Mouse (Mus musculus) limb, embryonic 10.5 days (tissue): ENCODE results near the gene Lpin2. TPM values are rescaled to one million over a fixed set of nuclear protein-coding genes. Genes with fewer than 3 reads are reported as not detected.

Experiments
- DNase-seq: peaks from one replicate; pipeline ENCODE4 v3.0.0-alpha.2; 2017; ENCODE audit warnings: low spot score
- H3K27ac ChIP-seq: fragments of 300-500 bp; sonication (generic); 2 replicates; pipeline ENCODE4 v1.5.1; 2016; ENCODE audit warnings: mild to moderate bottlenecking
- H3K27me3 ChIP-seq: fragments of 300-500 bp; sonication (generic); 2 replicates; pipeline ENCODE4 v1.6.1; 2016; ENCODE audit warnings: low read depth, mild to moderate bottlenecking; ENCODE audit not compliant: poor library complexity, severe bottlenecking
- H3K36me3 ChIP-seq: fragments of 300-500 bp; sonication (generic); 2 replicates; pipeline ENCODE4 v1.6.1; 2016; ENCODE audit warnings: mild to moderate bottlenecking, moderate library complexity
- H3K4me1 ChIP-seq: fragments of 300-500 bp; sonication (generic); 2 replicates; pipeline ENCODE4 v1.6.1; 2016
- H3K4me3 ChIP-seq: fragments of 300-500 bp; sonication (generic); 2 replicates; pipeline ENCODE4 v1.5.1; 2016; ENCODE audit warnings: mild to moderate bottlenecking, moderate library complexity
- H3K9me3 ChIP-seq: fragments of 300-500 bp; sonication (generic); replicated peaks from 2 replicates; pipeline ENCODE4 v1.6.1; 2016; ENCODE audit warnings: mild to moderate bottlenecking
- WGBS: fragments of 180-500 bp; shearing (Covaris S2); methylation state at CpG from one replicate; pipeline ENCODE4 v1.1.7; 2016; 5-methylcytosine and 5-hydroxymethylcytosine counted together
- polyA plus RNA-seq: library from polyadenylated mRNA; unstranded; fragments of >200 nt; fragmentation: Nextera tagmentation; extraction: Ambion mirVana; gene quantifications from 2 replicates; pipeline ENCODE4 v1.2.1, GENCODE M21; 2016

Gene Lpin2
- polyA plus RNA-seq, 1 experiment from 2014 or later, result 51.8 TPM

DNA sequence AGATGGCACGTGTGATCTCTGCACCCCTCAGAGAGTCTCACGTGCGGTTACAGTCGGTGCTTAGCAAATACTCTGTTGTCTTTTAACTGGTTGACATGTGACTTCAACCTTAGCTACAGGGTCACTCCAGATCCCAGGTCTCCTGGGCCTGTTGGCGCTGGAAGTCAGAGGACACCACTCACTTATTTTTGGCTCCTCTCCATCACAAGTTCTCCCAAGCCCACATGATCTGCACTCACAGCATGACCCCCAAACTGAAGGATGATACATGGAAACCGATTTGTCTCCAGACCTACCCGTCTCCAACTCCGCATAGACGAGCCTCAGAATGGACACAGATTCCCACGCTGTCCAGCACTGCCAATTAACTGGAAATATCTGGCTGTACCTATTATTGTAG, 85.8 kb downstream of the Lpin2 start:
- Histone ChIP-seq H3K36me3 (peaks cover 37% of the 10 kb centered on the region), H3K4me3 (no peak overlapping the region), H3K9me3 (no peaks in the 10 kb centered on the region), H3K27ac (0 out of 2 replicates have a peak overlapping the region, but pooled peaks have one; percentile 9), H3K4me1 (no peaks in the 10 kb centered on the region), H3K27me3 (no peaks in the 10 kb centered on the region)
- WGBS, result 92% methylated on average over 10 of the region's 10 CpGs
- DNase-seq, result no peak

DNA sequence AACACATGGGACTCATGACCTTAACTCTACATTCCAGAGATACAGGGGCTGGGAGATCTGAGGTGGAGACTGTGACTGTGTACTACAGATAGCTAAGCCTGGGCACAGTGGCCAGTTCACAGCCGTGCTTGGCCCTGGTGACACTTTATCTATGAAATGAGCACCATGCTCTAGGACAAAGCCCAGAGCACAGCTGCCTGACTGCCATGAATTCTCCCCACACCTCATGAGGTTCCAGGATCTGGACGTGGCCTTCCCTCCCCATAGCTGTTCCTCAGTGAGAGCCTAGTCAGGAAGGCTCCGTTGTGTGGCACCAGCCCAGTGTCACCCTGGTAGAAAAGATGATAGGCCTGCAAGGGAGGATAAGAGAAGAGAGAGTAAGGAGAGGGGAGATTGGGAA, 86.2 kb downstream of the Lpin2 start:
- no peak for DNase-seq
- Histone ChIP-seq H3K9me3 (no peaks in the 10 kb centered on the region), H3K4me3 (no peak overlapping the region), H3K27ac (no peak overlapping the region), H3K4me1 (no peaks in the 10 kb centered on the region), H3K36me3 (peaks cover 41% of the 10 kb centered on the region), H3K27me3 (no peaks in the 10 kb centered on the region)
- WGBS, result 84% methylated on average over 3 of the region's 3 CpGs

DNA sequence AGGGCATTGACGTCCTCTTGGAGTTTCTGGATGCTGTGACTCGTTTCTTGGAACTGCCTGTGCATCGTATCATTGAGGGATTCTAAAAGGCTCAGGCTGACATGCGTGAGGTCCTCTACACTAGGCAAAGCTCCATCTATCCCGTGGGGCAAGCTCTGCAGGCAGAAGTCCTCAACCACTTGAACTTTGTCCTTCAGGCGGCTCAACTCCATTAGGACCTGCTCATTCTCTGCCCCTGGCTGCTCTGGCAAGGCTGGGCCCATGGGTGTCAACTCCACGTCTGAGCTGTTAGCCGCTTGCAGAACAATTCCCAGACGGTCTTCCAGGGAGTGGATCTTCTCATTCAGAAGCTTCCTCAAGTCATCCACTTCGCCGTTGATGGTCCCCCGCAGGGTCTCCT, 91.5 kb downstream of the Lpin2 start:
- H3K4me1 ChIP-seq, result no peaks in the 10 kb centered on the region
- peaks cover 50% of the 10 kb centered on the region for H3K36me3 ChIP-seq
- no peak overlapping the region for H3K27ac ChIP-seq
- 95% methylated on average over 12 of the region's 12 CpGs for WGBS
- no peaks in the 10 kb centered on the region for H3K27me3 ChIP-seq
- no peaks in the 10 kb centered on the region for H3K9me3 ChIP-seq
- no peak overlapping the region for H3K4me3 ChIP-seq
- DNase-seq, result no peak

DNA sequence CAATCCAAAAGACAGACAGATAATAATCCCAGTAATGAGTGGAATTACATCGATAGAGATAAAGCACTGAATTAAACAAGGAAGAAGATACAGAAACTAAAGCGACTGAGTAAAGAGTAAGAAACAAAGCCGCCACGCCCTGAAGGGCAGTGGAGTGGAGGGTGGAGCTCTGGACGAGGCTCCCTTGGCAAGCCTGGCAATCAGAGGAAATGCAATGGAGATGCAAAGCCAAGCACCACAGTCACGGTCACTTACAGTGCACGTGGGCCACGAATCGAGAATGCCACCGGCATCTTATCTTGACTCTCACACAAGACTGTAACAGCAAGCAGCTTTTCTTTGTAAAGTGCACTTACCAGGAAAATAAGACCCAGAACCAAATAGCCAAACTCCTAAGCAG, 94.4 kb downstream of the Lpin2 start:
- no peaks in the 10 kb centered on the region for H3K4me1 ChIP-seq
- WGBS, result 91% methylated on average over 10 of the region's 10 CpGs
- no peaks in the 10 kb centered on the region for H3K9me3 ChIP-seq
- no peaks in the 10 kb centered on the region for H3K27me3 ChIP-seq
- no peak overlapping the region for H3K4me3 ChIP-seq
- peaks cover 49% of the 10 kb centered on the region for H3K36me3 ChIP-seq
- DNase-seq, result no peak
- no peak overlapping the region for H3K27ac ChIP-seq

DNA sequence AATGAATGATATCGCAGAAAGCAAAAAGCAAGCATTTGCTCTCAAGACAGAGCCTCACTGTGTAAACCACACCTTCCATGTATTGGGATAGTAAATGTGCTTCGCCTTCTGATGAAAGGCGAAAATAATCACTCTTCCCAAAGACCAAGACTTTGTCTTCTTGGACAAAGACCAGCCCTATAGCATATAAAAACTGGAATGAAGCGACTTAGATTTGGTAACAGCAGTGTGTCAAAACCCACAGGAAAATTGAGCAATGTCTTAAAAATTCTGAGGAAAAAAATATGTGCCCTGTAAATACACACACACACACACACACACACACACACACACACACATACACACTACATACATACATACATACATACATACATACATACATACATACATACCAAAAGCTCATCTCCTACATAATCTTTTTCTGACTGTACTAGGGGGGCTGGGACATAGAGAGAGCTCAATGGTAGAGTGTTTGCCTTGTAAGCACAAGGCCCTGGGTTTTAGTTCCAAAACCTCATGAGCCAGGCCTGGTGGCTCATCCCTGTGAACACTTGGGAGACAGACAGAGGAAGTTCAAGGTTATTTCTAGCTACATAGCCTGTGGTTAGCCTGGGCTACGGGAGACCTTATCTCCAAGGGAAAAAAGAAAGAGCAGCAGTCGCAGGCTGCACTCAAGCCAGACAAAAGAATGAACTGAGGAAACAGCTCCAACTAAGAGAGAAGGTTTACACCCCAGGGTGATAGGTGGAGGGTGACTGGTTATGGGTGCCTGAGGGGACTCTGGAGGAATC, 95.5 kb downstream of the Lpin2 start:
- Histone ChIP-seq H3K4me3 (no peak overlapping the region), H3K27me3 (no peaks in the 10 kb centered on the region), H3K4me1 (no peaks in the 10 kb centered on the region), H3K9me3 (no peaks in the 10 kb centered on the region), H3K36me3 (peaks cover 40% of the 10 kb centered on the region), H3K27ac (no peak overlapping the region)
- DNase-seq, result no peak
- 90% methylated on average over 6 of the region's 6 CpGs for WGBS

DNA sequence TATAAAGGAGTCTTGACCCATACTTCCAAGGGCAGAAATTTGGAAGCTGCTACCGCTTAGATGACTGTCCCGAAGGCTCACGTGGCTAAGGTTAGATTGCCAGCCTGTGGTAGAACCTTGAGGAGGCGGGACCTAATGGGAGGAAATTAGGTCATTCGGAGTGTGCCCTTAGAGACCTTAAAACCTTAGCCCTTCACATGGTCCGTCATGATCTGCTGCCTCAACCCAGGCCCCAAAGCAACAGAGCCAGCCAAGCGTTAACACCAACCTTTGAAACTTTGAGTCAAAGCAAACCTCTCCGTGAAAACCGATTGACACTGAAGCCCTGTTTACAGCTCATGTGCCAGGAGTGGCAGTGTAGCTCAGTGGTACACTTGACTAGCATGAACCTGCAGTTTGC, 100.4 kb downstream of the Lpin2 start:
- H3K27ac ChIP-seq, result no peak overlapping the region

DNA sequence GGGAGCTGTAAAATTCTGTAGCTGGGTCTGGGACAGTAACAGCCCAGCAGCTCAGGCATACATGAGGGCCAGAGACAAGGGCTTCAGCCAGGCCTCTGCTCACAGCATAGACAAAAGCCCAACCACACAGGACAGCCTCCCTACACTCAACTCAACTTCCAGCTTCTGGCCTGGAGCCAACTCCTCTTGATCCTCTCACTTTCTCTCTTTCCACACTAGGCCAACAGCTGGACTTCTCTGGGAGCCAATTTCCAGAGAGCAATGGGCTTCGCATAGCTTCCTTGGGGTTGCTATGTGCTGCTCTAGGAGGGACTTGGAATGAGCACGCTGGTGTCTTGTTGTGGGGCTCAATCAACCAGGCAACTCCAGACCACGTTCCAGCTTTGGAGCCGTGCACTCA, 100.9 kb downstream of the Lpin2 start:
- H3K4me1 ChIP-seq, result peaks cover 24% of the 10 kb centered on the region
- H3K9me3 ChIP-seq, result no peaks in the 10 kb centered on the region
- WGBS, result 95% methylated on average over 4 of the region's 4 CpGs
- DNase-seq, result no peak
- H3K36me3 ChIP-seq, result peaks cover 11% of the 10 kb centered on the region
- no peak overlapping the region for H3K4me3 ChIP-seq
- H3K27ac ChIP-seq, result no peak overlapping the region
- no peaks in the 10 kb centered on the region for H3K27me3 ChIP-seq

More for the DNA sequence above, 100.4 kb downstream of the Lpin2 start:
- peaks cover 24% of the 10 kb centered on the region for H3K4me1 ChIP-seq
- no peaks in the 10 kb centered on the region for H3K27me3 ChIP-seq
- H3K9me3 ChIP-seq, result no peaks in the 10 kb centered on the region
- no peak overlapping the region for H3K4me3 ChIP-seq
- H3K36me3 ChIP-seq, result peaks cover 11% of the 10 kb centered on the region
- no peak for DNase-seq
- 93% methylated on average over 9 of the region's 9 CpGs for WGBS

DNA sequence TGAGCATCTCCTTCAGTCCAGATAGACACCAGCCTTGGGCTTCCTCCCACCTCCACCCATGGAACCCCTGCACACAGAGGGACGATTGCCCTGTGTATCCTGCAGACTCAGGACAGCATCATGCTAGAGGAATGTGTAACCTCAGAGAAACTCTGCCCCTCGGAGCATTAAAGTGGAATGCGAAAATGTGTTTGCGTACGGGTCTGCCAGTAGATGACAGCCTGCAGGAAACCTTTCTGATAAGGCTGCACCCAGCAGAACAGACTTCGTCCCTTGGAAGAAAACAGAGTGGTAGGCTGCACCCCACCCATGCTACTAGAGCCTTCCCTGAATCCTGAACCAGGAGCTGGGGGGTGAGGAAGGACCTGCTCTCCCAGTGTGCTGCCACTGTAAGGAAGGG, 102.5 kb downstream of the Lpin2 start:
- no peak overlapping the region for H3K4me3 ChIP-seq
- H3K36me3 ChIP-seq, result 0 out of 2 replicates have a peak, but pooled peaks cover 2% of the 10 kb centered on the region
- no peak for DNase-seq
- H3K4me1 ChIP-seq, result peaks cover 24% of the 10 kb centered on the region
- 58% methylated on average over 6 of the region's 6 CpGs for WGBS
- no peaks in the 10 kb centered on the region for H3K9me3 ChIP-seq
- peak overlapping the region; percentile 42; the same call in 1 of the 2 replicates for H3K27ac ChIP-seq
- no peaks in the 10 kb centered on the region for H3K27me3 ChIP-seq

DNA sequence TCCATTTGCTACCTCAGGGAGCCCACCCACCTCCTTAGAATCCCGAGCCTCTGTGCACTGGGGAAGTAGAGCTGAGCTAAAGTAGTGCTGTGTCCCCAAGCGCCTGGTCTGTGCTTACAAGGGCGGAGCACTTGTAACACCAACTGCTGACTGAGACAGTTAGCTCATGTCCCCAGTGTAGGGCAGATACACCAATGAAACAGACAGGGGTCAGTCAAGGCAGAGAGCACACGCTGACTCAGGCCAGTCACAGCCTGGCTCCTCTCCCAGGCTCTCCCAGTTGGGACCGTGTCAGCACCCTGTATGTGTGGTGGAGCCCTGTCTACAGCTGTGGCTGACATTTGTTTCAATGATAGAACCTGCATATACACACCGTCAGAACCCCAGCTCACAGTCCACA, 103.6 kb downstream of the Lpin2 start:
- no peak for DNase-seq
- H3K27me3 ChIP-seq, result no peaks in the 10 kb centered on the region
- no peak overlapping the region for H3K4me3 ChIP-seq
- H3K27ac ChIP-seq, result peak overlapping the region; percentile 42
- 75% methylated on average over 6 of the region's 6 CpGs for WGBS
- H3K9me3 ChIP-seq, result no peaks in the 10 kb centered on the region
- H3K4me1 ChIP-seq, result peaks cover 31% of the 10 kb centered on the region
- 0 out of 2 replicates have a peak, but pooled peaks cover 2% of the 10 kb centered on the region for H3K36me3 ChIP-seq

DNA sequence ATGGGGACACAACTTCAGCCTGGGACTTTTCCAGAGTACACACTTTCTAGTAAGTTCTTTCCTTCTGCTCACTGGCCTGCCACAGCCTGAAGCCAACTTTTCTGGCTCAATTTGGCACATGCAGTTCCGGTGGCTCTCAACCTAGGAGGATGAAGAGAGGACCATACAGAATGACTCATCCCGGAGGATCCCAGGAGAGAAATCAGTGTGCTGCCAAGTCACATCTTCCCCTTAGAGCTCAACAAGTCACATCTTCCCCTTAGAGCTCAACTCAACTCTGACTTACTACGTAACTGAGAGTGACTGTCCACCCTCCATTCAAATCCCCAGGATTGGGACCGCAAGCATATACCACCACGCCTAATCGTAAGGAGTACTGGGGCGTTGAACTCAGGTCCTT, 105.2 kb downstream of the Lpin2 start:
- WGBS, result 95% methylated on average over 7 of the region's 7 CpGs
- Histone ChIP-seq H3K4me3 (no peak overlapping the region), H3K27me3 (no peaks in the 10 kb centered on the region), H3K9me3 (no peaks in the 10 kb centered on the region), H3K4me1 (peaks cover 34% of the 10 kb centered on the region), H3K27ac (no peak overlapping the region), H3K36me3 (no peaks in the 10 kb centered on the region)
- DNase-seq, result no peak

DNA sequence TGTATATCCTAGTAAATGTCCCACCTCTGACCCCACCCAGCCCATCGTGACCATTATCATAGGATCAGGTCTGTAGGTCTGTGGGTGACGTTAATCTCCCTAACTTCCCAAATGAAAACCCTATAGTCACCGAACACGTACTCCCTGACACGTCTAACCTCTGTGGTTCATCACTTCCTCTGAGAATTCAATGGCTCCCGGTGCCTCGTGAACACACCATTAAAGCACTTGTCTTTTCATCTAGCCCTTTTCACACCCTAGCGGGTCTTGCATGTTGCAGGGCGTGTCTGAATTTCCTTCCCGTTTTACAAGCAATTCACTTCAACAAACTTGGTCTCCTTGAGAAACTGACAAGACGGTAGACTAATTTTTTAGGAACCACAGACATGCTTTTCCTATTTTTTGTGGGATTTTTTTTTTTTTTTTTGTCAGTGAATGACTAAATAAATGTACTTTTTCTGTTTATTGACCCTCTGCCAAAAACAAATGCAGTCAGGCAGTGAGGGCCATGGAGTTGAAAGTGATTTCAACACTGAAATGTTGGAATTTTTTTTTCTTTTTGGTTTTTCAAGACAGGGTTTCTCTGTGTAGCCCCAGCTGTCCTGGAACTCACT, 105.9 kb downstream of the Lpin2 start:
- 92% methylated on average over 11 of the region's 11 CpGs for WGBS
- H3K36me3 ChIP-seq, result no peaks in the 10 kb centered on the region
- no peaks in the 10 kb centered on the region for H3K9me3 ChIP-seq
- no peak for DNase-seq
- peaks cover 34% of the 10 kb centered on the region for H3K4me1 ChIP-seq
- H3K4me3 ChIP-seq, result no peak overlapping the region
- no peak overlapping the region for H3K27ac ChIP-seq
- H3K27me3 ChIP-seq, result no peaks in the 10 kb centered on the region

DNA sequence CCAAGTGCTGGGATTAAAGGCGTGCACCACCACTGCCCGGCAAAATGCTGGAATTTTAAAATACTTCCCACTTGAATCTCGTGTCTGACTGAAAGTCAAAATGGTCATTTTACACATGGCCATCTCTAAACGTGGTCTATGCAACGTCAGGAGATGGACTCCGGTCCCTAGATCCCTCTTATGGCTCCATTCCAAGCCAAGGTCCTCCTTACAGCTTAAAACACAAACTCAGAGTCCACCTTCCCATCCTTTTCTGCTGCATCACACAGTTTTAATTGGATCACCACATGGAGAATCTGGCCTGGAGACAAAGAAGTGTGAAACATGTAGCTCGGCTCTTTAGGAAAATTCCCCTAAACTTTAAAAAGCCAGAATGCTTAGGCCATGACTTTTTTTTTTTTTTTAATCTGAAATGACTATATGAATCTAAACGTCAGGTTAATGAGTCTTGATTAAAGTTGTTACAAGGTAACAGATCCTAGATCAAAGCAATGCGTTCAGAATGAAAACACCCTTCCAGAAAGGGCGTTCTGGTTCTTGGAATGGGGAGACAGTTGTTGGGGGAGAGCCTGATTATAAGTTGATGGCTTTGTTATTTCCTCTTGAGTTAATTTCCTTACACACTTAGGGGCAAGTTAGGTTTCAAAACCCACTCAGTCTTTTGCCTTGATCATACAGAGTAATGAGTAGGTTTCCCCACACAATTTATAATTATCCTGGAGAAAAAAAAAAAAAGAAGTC, 106.6 kb downstream of the Lpin2 start:
- H3K27ac ChIP-seq, result no peak overlapping the region

DNA sequence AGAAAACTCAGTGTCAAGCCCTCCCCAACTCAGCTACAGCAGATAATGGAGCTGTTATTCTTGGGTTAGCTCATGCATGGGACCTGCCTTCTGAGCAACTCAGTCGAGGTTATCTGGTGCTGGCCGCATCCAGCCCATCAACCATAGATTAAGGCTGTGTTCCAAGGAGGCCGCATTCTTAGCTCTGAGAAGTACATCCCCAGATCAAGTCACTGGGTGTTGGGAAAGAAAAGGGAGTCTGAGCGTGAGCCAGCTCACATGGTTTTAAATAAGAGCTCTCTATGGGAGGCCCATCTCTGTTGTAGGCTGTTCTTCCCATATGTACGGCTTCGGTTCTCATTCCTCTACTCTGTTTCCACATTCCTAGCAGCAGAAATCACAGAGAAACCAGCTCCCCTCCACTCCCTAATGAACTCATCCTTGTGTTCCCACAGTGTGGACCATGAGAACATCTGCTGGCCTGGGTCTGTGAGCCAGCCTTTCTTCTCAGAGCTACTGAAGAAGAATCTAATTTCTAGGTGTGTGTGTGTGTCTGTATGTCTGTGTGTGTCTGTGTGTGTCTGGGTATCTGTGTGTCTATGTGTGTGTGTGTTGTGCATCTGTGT, 107.3 kb downstream of the Lpin2 start:
- no peaks in the 10 kb centered on the region for H3K27me3 ChIP-seq
- no peaks in the 10 kb centered on the region for H3K36me3 ChIP-seq
- H3K9me3 ChIP-seq, result no peaks in the 10 kb centered on the region
- H3K4me1 ChIP-seq, result peaks cover 31% of the 10 kb centered on the region
- H3K4me3 ChIP-seq, result no peak overlapping the region
- DNase-seq, result no peak
- H3K27ac ChIP-seq, result no peak overlapping the region
- WGBS, result 90% methylated on average over 6 of the region's 6 CpGs

More for the DNA sequence above, 106.6 kb downstream of the Lpin2 start:
- H3K36me3 ChIP-seq, result no peaks in the 10 kb centered on the region
- H3K27me3 ChIP-seq, result no peaks in the 10 kb centered on the region
- H3K4me3 ChIP-seq, result no peak overlapping the region
- no peak for DNase-seq
- no peaks in the 10 kb centered on the region for H3K9me3 ChIP-seq
- peaks cover 34% of the 10 kb centered on the region for H3K4me1 ChIP-seq
- 90% methylated on average over 10 of the region's 10 CpGs for WGBS
